Mouse (Mus musculus) G1E (cell line): ENCODE results near the gene Pdk1.

Source experiments
- CTCF ChIP-seq: IDR thresholded peaks from 2 replicates; pipeline ENCODE4 v1.5.1; 2012; ENCODE audit warnings: low read depth, low read length, inconsistent platforms, mixed read lengths
- GATA1 ChIP-seq: IDR thresholded peaks from 2 replicates; pipeline ENCODE4 v1.6.1; 2012; ENCODE audit warnings: borderline replicate concordance, low read length, inconsistent platforms, mixed read lengths
- GATA2 ChIP-seq: IDR thresholded peaks from 2 replicates; pipeline ENCODE4 v1.6.1; 2012; ENCODE audit warnings: low read depth, low read length, inconsistent platforms, borderline replicate concordance
- POLR2AphosphoS5 ChIP-seq: IDR thresholded peaks from 2 replicates; pipeline ENCODE4 v1.6.1; 2012; ENCODE audit warnings: low read depth, low read length, inconsistent platforms; ENCODE audit not compliant: insufficient replicate concordance
- TAL1 ChIP-seq: conservative IDR thresholded peaks from 2 replicates; pipeline ENCODE4 v1.6.1; 2012; ENCODE audit warnings: low read depth, low read length, inconsistent platforms, mixed read lengths

DNA sequence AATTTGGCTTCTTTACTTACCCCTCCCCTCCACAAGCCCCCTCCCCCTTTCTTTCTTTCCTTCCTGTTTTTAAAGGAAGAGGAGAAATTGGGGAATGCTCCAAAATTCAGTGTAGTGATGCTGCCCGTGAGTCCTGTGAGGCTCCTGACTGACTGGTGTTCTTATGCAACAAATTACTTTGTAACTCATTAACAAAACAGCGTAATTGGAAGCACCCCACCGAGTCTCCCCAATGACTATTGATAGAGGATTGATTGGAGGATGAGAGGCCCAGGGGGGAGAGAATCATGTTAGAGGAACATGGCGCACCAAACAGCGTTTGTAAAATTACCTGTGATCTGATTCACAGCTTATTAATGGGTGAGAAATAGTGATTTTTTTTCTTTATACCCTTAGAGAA, 17.9 kb upstream of the Pdk1 start:
- no peak for TF ChIP-seq CTCF
- TF ChIP-seq POLR2AphosphoS5 = no peak
- no peak for TF ChIP-seq GATA1
- TF ChIP-seq TAL1 = no peak
- no peak for TF ChIP-seq GATA2
